Mouse (Mus musculus): Measurements from ENCODE around the gene Ifitm10. TPM values are rescaled to one million over a fixed set of nuclear protein-coding genes. Genes with fewer than 3 reads are reported as not detected.

Gene Ifitm10
- polyA plus RNA-seq (2015; fragmentation: Nextera tagmentation; extraction: Ambion mirVana), result 1.9 and 2.0 TPM in 2 replicates

GRCm38 (mm10) chr7:142373641-142374412, at the start of gene Ifitm10:
TSS of gene Ifitm10 (minus strand) at chr7:142373753.

GRCm38 (mm10) chr7:142387419-142388148, 14.0 kb upstream of the Ifitm10 start, which contains the start of gene Ctsd:
TSS of gene Ctsd (minus strand) at chr7:142388038.

DNA sequence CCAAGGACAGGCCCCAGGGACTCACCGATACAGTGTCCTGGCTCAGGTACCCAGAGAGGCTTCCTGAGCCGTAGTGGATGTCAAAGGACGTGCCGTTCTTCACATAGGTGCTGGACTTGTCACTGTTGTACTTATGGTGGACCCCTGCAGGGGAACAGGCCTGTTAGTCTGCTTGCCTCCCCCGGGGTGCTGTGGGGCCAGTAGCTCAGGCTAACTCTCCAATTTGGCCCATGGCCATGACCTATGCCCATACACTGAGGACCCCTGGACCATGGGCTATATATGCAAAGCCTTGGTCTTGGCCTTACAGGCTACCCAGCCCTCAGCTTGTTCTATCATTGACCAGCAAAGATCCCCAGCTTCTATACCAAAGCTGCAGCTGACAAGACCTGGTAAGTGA, 9.0 kb upstream of the Ifitm10 start, which contains the start of gene Gm49369:
Gene Gm49369 (minus strand): TSS at position 101 of the 400 bp plus-strand sequence.

DNA sequence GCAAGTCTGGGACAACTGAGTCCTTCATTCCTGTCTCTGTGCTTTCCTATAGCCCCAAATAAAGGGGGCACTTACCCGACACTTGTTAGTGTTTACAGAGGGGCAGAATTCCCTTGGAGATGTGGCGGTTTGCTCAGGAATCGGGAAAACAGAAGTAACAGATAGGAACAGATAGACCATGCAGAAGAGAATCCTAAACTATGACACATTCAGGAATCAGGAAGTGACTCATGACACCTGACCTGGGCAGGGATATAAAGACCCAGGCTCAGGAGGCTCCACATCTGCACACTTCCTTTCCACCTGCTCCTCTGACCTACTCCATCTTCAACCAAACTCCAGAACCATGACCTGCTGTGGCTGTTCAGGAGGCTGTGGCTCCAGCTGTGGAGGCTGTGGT, 70.3 kb downstream of the Ifitm10 start, which contains the start of gene Krtap5-4:
Gene Krtap5-4 (plus strand): TSS at position 301 of the 400 bp plus-strand sequence.

GRCm38 (mm10) chr7:142297018-142297417, 76.5 kb downstream of the Ifitm10 start, which contains the start of gene Krtap5-1:
TSS of gene Krtap5-1 (minus strand) at chr7:142297118.

Other genes starting within 250 kb of the Ifitm10 start
- not detected in 2 replicates for gene Gm39115, start 237.7 kb downstream of the Ifitm10 start, polyA plus RNA-seq (2015; fragmentation: Nextera tagmentation; extraction: Ambion mirVana)
- not detected in 2 replicates for gene Gm45337, start 229.1 kb downstream of the Ifitm10 start, polyA plus RNA-seq (2015; fragmentation: Nextera tagmentation; extraction: Ambion mirVana)
- gene Gm29735, start 216.6 kb downstream of the Ifitm10 start, polyA plus RNA-seq (2015; fragmentation: Nextera tagmentation; extraction: Ambion mirVana), result not detected in 2 replicates
- not detected in 2 replicates for gene Gm4553, start 208.0 kb downstream of the Ifitm10 start, polyA plus RNA-seq (2015; fragmentation: Nextera tagmentation; extraction: Ambion mirVana)
- gene Krtap5-2, start 197.7 kb downstream of the Ifitm10 start, polyA plus RNA-seq (2015; fragmentation: Nextera tagmentation; extraction: Ambion mirVana), result not detected in 2 replicates
- gene Gm10153, start 183.4 kb downstream of the Ifitm10 start, polyA plus RNA-seq (2015; fragmentation: Nextera tagmentation; extraction: Ambion mirVana), result not detected in 2 replicates
- gene Krtap5-3, start 172.4 kb downstream of the Ifitm10 start, polyA plus RNA-seq (2015; fragmentation: Nextera tagmentation; extraction: Ambion mirVana), result not detected in 2 replicates
- not detected in 2 replicates for gene Gm7579, start 161.9 kb downstream of the Ifitm10 start, polyA plus RNA-seq (2015; fragmentation: Nextera tagmentation; extraction: Ambion mirVana)
- not detected in 2 replicates for gene Krtap5-5, start 143.8 kb downstream of the Ifitm10 start, polyA plus RNA-seq (2015; fragmentation: Nextera tagmentation; extraction: Ambion mirVana)
- gene Gm40460, start 132.7 kb downstream of the Ifitm10 start, polyA plus RNA-seq (2015; fragmentation: Nextera tagmentation; extraction: Ambion mirVana), result not detected in 2 replicates
- gene Gm2431, start 115.4 kb downstream of the Ifitm10 start, polyA plus RNA-seq (2015; fragmentation: Nextera tagmentation; extraction: Ambion mirVana), result not detected in 2 replicates
- gene Gm4559, start 99.4 kb downstream of the Ifitm10 start, polyA plus RNA-seq (2015; fragmentation: Nextera tagmentation; extraction: Ambion mirVana), result not detected in 2 replicates
- not detected in 2 replicates for gene Krtap5-1, start 76.6 kb downstream of the Ifitm10 start, polyA plus RNA-seq (2015; fragmentation: Nextera tagmentation; extraction: Ambion mirVana)
- gene Krtap5-4, start 70.2 kb downstream of the Ifitm10 start, polyA plus RNA-seq (2015; fragmentation: Nextera tagmentation; extraction: Ambion mirVana), result not detected in 2 replicates
- gene Gm49369, start 8.9 kb upstream of the Ifitm10 start, polyA plus RNA-seq (2015; fragmentation: Nextera tagmentation; extraction: Ambion mirVana), result 0.38 TPM in 1 of 2 replicates, not detected in the other
- 230 and 269 TPM in 2 replicates for gene Ctsd, start 14.3 kb upstream of the Ifitm10 start, polyA plus RNA-seq (2015; fragmentation: Nextera tagmentation; extraction: Ambion mirVana)
- 0.39 and 0.79 TPM in 2 replicates for gene Syt8, start 61.1 kb upstream of the Ifitm10 start, polyA plus RNA-seq (2015; fragmentation: Nextera tagmentation; extraction: Ambion mirVana)
- gene Tnni2, start 68.1 kb upstream of the Ifitm10 start, polyA plus RNA-seq (2015; fragmentation: Nextera tagmentation; extraction: Ambion mirVana), result 4.7 and 8.0 TPM in 2 replicates
- 82.2 and 114 TPM in 2 replicates for gene Lsp1, start 87.1 kb upstream of the Ifitm10 start, polyA plus RNA-seq (2015; fragmentation: Nextera tagmentation; extraction: Ambion mirVana)
- 0.48 and 1.4 TPM in 2 replicates for gene Tnnt3, start 125.1 kb upstream of the Ifitm10 start, polyA plus RNA-seq (2015; fragmentation: Nextera tagmentation; extraction: Ambion mirVana)
- 9.6 and 10.9 TPM in 2 replicates for gene Mrpl23, start 158.9 kb upstream of the Ifitm10 start, polyA plus RNA-seq (2015; fragmentation: Nextera tagmentation; extraction: Ambion mirVana)